Mouse (Mus musculus): ENCODE measurements around the gene Hspbap1. TPM values are rescaled to one million over a fixed set of nuclear protein-coding genes. Genes with fewer than 3 reads are reported as not detected.

Gene Hspbap1
- polyA plus RNA-seq, 1 experiment from 2014 or later = 7.6 TPM

DNA sequence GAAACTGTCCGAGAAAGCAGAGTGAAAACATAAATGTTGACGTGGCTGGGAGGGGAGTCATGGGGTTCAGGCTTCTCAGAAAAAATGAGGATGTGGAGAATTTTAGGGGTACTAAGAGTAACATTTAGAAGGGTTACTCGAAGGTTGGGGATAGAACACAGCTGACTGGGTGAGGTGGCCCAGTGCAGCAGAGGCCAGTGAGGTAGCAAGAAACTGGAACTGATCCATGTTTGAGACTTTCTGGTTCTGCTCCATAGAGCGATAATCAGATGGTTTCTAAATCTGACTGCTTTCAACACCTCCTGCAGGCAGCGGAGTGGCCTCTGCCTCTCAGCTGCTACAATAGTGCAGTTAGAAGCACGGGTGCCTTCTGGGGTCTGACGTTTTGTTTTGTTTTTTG is 6.6 kb downstream of the Hspbap1 start:
- Histone ChIP-seq H3K9me3 (ENCODE audit: low read length) (no peaks in the 10 kb centered on the region), H3K4me3 (ENCODE audit: low read depth, low read length) (no peak overlapping the region), H3K27ac (ENCODE audit: low read depth) (no peak overlapping the region), H3K4me2 (ENCODE audit: low read depth, low read length) (no peak overlapping the region), H3K27me3 (ENCODE audit: insufficient read depth, low read length) (no peaks in the 10 kb centered on the region), H3K4me1 (ENCODE audit: insufficient read depth) (peaks cover 3% of the 10 kb centered on the region; the same call in 1 of the 2 replicates), H3K9ac (replicated peaks) (no peak overlapping the region), H3K36me3 (replicated peaks; ENCODE audit: insufficient read depth, low read length) (no peaks in the 10 kb centered on the region)
- DNase-seq = no peak
- ATAC-seq = 0 out of 2 replicates have a peak, but pooled peaks have one; percentile 13
- TF ChIP-seq EP300 (IDR thresholded peaks at IDR 0.05; ENCODE audit: low read depth) = no peak
- WGBS (ENCODE audit: insufficient replicate concordance) = 60% methylated on average over 7 of the region's 7 CpGs

- no peak overlapping the region for H3K9ac ChIP-seq (replicated peaks)
- no peak for ATAC-seq
- H3K9me3 ChIP-seq (ENCODE audit: low read length) = no peaks in the 10 kb centered on the region
Measured at GRCm38 (mm10) chr16:35777768-35778167, 7.6 kb downstream of the Hspbap1 start.

GRCm38 (mm10) chr16:35779681-35780080 is 9.5 kb downstream of the Hspbap1 start:
- H3K9me3 ChIP-seq (ENCODE audit: low read length) = no peaks in the 10 kb centered on the region
- 75% methylated on average over 7 of the region's 7 CpGs for WGBS (ENCODE audit: insufficient replicate concordance)
- no peak overlapping the region for H3K4me2 ChIP-seq (ENCODE audit: low read depth, low read length)
- no peaks in the 10 kb centered on the region for H3K4me1 ChIP-seq (ENCODE audit: insufficient read depth)
- no peak overlapping the region for H3K4me3 ChIP-seq (ENCODE audit: low read depth, low read length)
- TF ChIP-seq CTCF (IDR thresholded peaks at IDR 0.05; ENCODE audit: low read depth) (no peak), EP300 (IDR thresholded peaks at IDR 0.05; ENCODE audit: low read depth) (no peak)
- H3K36me3 ChIP-seq (replicated peaks; ENCODE audit: insufficient read depth, low read length) = no peaks in the 10 kb centered on the region
- H3K27me3 ChIP-seq (ENCODE audit: insufficient read depth, low read length) = no peaks in the 10 kb centered on the region
- DNase-seq (no peak), ATAC-seq (no peak)
- H3K27ac ChIP-seq (ENCODE audit: low read depth) = no peak overlapping the region
- H3K9ac ChIP-seq (replicated peaks) = no peak overlapping the region

More at GRCm38 (mm10) chr16:35777768-35778167, 7.6 kb downstream of the Hspbap1 start:
- no peak for DNase-seq
- Histone ChIP-seq H3K4me3 (ENCODE audit: low read depth, low read length) (no peak overlapping the region), H3K4me1 (ENCODE audit: insufficient read depth) (no peaks in the 10 kb centered on the region), H3K27ac (ENCODE audit: low read depth) (no peak overlapping the region), H3K27me3 (ENCODE audit: insufficient read depth, low read length) (no peaks in the 10 kb centered on the region), H3K4me2 (ENCODE audit: low read depth, low read length) (no peak overlapping the region), H3K36me3 (replicated peaks; ENCODE audit: insufficient read depth, low read length) (no peaks in the 10 kb centered on the region)
- 96% methylated on average over 4 of the region's 4 CpGs for WGBS (ENCODE audit: insufficient replicate concordance)
- no peak for TF ChIP-seq CTCF (IDR thresholded peaks at IDR 0.05; ENCODE audit: low read depth)
- TF ChIP-seq EP300 (IDR thresholded peaks at IDR 0.05; ENCODE audit: low read depth) = no peak

- TF ChIP-seq CTCF (IDR thresholded peaks at IDR 0.05; ENCODE audit: low read depth) (no peak), EP300 (IDR thresholded peaks at IDR 0.05; ENCODE audit: low read depth) (no peak)
- Histone ChIP-seq H3K4me1 (ENCODE audit: insufficient read depth) (no peaks in the 10 kb centered on the region), H3K4me3 (ENCODE audit: low read depth, low read length) (no peak overlapping the region), H3K9me3 (ENCODE audit: low read length) (no peaks in the 10 kb centered on the region), H3K9ac (replicated peaks) (no peak overlapping the region), H3K36me3 (replicated peaks; ENCODE audit: insufficient read depth, low read length) (no peaks in the 10 kb centered on the region), H3K27ac (ENCODE audit: low read depth) (no peak overlapping the region), H3K27me3 (ENCODE audit: insufficient read depth, low read length) (no peaks in the 10 kb centered on the region), H3K4me2 (ENCODE audit: low read depth, low read length) (no peak overlapping the region)
- WGBS (ENCODE audit: insufficient replicate concordance) = 85% methylated on average over 9 of the region's 9 CpGs
- DNase-seq (no peak), ATAC-seq (no peak)
Measured at GRCm38 (mm10) chr16:35781096-35781495, 10.9 kb downstream of the Hspbap1 start.

GRCm38 (mm10) chr16:35781651-35782050 is 11.5 kb downstream of the Hspbap1 start:
- no peak for ATAC-seq
- no peak overlapping the region for H3K27ac ChIP-seq (ENCODE audit: low read depth)
- no peaks in the 10 kb centered on the region for H3K27me3 ChIP-seq (ENCODE audit: insufficient read depth, low read length)
- no peak overlapping the region for H3K4me2 ChIP-seq (ENCODE audit: low read depth, low read length)
- H3K4me1 ChIP-seq (ENCODE audit: insufficient read depth) = 0 out of 2 replicates have a peak, but pooled peaks cover 2% of the 10 kb centered on the region
- H3K9ac ChIP-seq (replicated peaks) = no peak overlapping the region
- H3K9me3 ChIP-seq (ENCODE audit: low read length) = no peaks in the 10 kb centered on the region
- no peak overlapping the region for H3K4me3 ChIP-seq (ENCODE audit: low read depth, low read length)
- 80% methylated on average over 5 of the region's 5 CpGs for whole genome bisulfite sequencing (ENCODE audit: insufficient replicate concordance)
- no peaks in the 10 kb centered on the region for H3K36me3 ChIP-seq (replicated peaks; ENCODE audit: insufficient read depth, low read length)
- no peak for TF ChIP-seq CTCF (IDR thresholded peaks at IDR 0.05; ENCODE audit: low read depth)
- no peak for TF ChIP-seq EP300 (IDR thresholded peaks at IDR 0.05; ENCODE audit: low read depth)
- DNase-seq = no peak

- Histone ChIP-seq H3K36me3 (replicated peaks; ENCODE audit: insufficient read depth, low read length) (no peaks in the 10 kb centered on the region), H3K4me2 (ENCODE audit: low read depth, low read length) (no peak overlapping the region), H3K27ac (ENCODE audit: low read depth) (no peak overlapping the region), H3K9me3 (ENCODE audit: low read length) (no peaks in the 10 kb centered on the region), H3K9ac (replicated peaks) (no peak overlapping the region), H3K27me3 (ENCODE audit: insufficient read depth, low read length) (no peaks in the 10 kb centered on the region), H3K4me1 (ENCODE audit: insufficient read depth) (peaks cover 2% of the 10 kb centered on the region; the same call in 1 of the 2 replicates), H3K4me3 (ENCODE audit: low read depth, low read length) (no peak overlapping the region)
- no peak for TF ChIP-seq CTCF (IDR thresholded peaks at IDR 0.05; ENCODE audit: low read depth)
- ATAC-seq = no peak
- 86% methylated on average over 13 of the region's 13 CpGs for WGBS (ENCODE audit: insufficient replicate concordance)
- DNase-seq = no peak
Measured at GRCm38 (mm10) chr16:35782451-35783206, 12.5 kb downstream of the Hspbap1 start.
